Mouse (Mus musculus) heart, embryonic 14.5 days (tissue): Measurements from ENCODE around the gene Epb41l1. TPM values are rescaled to one million over a fixed set of nuclear protein-coding genes. Genes with fewer than 3 reads are reported as not detected.
"Not testable (repeated sequence)": the region's sequence is repeated elsewhere in the genome, so short reads cannot be mapped to it uniquely, and the experiment has no call there.

Experiments used
- ATAC-seq: fragments of 200-750 bp; cut with Nextera tagmentation; 2 replicates; pipeline ENCODE4 v1.8.0; 2017; ENCODE audit warnings: low read depth, moderate TSS enrichment; ENCODE audit not compliant: insufficient number of reproducible peaks, insufficient read depth, low FRiP score
- H3K27ac ChIP-seq, 2 experiments: fragments of 200-500 bp in 1 of 2; fragments of 300-500 bp in 1 of 2; sonication (generic) in 1 of 2; replicated peaks in 1 of 2; 2 replicates each; pipeline ENCODE4 v1.5.1; 2012 to 2014; ENCODE audit warnings: low read depth in 2 of 2, low read length in 2 of 2, control low read depth in 1 of 2, mild to moderate bottlenecking in 1 of 2, mixed read lengths in 1 of 2; ENCODE audit not compliant: control insufficient read depth in 1 of 2, insufficient read depth in 1 of 2
- H3K27me3 ChIP-seq: fragments of 300-500 bp; sonication (generic); 2 replicates; pipeline ENCODE4 v1.6.1; 2014; ENCODE audit warnings: mild to moderate bottlenecking, low read length, control low read depth; ENCODE audit not compliant: control insufficient read depth, insufficient read depth
- H3K36me3 ChIP-seq: fragments of 300-500 bp; sonication (generic); 2 replicates; pipeline ENCODE4 v1.6.1; 2014; ENCODE audit warnings: mild to moderate bottlenecking, control low read depth, low read length, mixed read lengths; ENCODE audit not compliant: control insufficient read depth, insufficient read depth
- H3K4me1 ChIP-seq, 2 experiments: fragments of 200-500 bp in 1 of 2; fragments of 300-500 bp in 1 of 2; sonication (generic) in 1 of 2; 2 replicates each; pipeline ENCODE4 v1.6.1; 2012 to 2014; ENCODE audit warnings: low read length in 2 of 2, control low read depth in 1 of 2, mixed read lengths in 1 of 2; ENCODE audit not compliant: control insufficient read depth in 2 of 2, insufficient read depth in 2 of 2
- H3K4me2 ChIP-seq: fragments of 300-500 bp; sonication (generic); 2 replicates; pipeline ENCODE4 v1.6.1; 2014; ENCODE audit warnings: mild to moderate bottlenecking, low read length
- H3K4me3 ChIP-seq, 2 experiments: fragments of 200-500 bp in 1 of 2; fragments of 300-500 bp in 1 of 2; sonication (generic) in 1 of 2; 2 replicates each; pipeline ENCODE4 v1.5.1; 2012 to 2014; ENCODE audit warnings: low read length in 2 of 2, mild to moderate bottlenecking in 2 of 2, control low read depth in 1 of 2, low read depth in 1 of 2, moderate library complexity in 1 of 2; ENCODE audit not compliant: control insufficient read depth in 1 of 2, insufficient read depth in 1 of 2
- H3K9ac ChIP-seq: fragments of 300-500 bp; sonication (generic); 2 replicates; pipeline ENCODE4 v1.6.1; 2014; ENCODE audit warnings: mild to moderate bottlenecking, low read length
- H3K9me3 ChIP-seq: fragments of 300-500 bp; sonication (generic); 2 replicates; pipeline ENCODE4 v1.6.1; 2016; ENCODE audit warnings: low read length, control low read depth; ENCODE audit not compliant: control insufficient read depth
- WGBS: fragments of 180-500 bp; shearing (Covaris S2); extraction: QIAGEN DNeasy Blood & Tissue Kit; methylation state at CpG from one replicate; pipeline ENCODE4 v1.1.7; 2014; 5-methylcytosine and 5-hydroxymethylcytosine counted together
- polyA plus RNA-seq: library from polyadenylated mRNA; unstranded; fragments of >200 nt; fragmentation: Nextera tagmentation; extraction: Ambion mirVana; gene quantifications from 2 replicates; pipeline ENCODE4 v1.2.1, GENCODE M21; 2014

The Epb41l1 gene
- polyA plus RNA-seq, 1 experiment from 2014 or later: 1.6 TPM

DNA sequence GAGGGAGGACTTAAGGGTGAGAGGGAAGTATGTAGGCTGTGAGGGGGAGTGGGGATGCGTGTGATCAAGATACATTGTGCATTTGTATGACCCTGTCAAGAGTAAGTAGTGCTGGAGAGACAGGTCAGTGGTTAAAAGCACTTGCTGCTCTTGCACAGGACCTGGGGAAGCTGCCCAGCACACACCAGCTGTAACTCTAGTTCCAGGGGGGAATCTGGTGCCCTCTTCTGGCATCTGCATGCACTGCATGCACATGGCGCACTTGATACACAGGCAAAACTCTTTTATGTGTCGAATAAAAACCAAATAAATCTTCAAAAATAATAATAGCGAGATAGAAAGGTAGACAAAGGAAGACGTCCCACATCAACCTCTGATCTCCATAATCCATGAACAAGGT lies 77.2 kb downstream of the Epb41l1 start:
- ATAC-seq: no peak
- Histone ChIP-seq H3K36me3 (peaks cover 22% of the 10 kb centered on the region), H3K27me3 (no peaks in the 10 kb centered on the region), H3K4me3 (no peak overlapping the region), H3K4me2 (no peak overlapping the region), H3K27ac (no peak overlapping the region), H3K9ac (no peak overlapping the region), H3K9me3 (no peaks in the 10 kb centered on the region), H3K4me1 (no peaks in the 10 kb centered on the region)
- WGBS: 40% methylated on average over 5 of the region's 5 CpGs

DNA sequence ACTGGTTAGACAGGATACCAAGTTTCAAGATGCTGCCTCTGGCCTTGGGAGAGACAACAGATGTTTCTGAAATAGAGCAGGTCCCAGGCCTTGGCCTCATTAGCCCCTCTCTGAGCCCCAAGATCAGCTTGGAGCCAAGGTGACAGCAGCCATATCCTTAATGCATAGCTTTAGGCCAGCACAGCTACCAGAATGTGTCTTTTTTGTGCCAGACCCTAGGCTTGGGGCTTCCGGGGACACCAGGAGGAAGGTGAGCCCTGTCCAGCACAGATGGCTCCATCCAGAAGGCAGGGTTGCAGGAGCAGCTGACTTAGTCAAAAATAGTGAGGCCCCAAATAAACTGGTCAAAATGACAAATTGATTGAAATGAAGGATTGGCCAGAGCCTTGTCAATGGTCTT lies 80.3 kb downstream of the Epb41l1 start:
- H3K9ac ChIP-seq: no peak overlapping the region

DNA sequence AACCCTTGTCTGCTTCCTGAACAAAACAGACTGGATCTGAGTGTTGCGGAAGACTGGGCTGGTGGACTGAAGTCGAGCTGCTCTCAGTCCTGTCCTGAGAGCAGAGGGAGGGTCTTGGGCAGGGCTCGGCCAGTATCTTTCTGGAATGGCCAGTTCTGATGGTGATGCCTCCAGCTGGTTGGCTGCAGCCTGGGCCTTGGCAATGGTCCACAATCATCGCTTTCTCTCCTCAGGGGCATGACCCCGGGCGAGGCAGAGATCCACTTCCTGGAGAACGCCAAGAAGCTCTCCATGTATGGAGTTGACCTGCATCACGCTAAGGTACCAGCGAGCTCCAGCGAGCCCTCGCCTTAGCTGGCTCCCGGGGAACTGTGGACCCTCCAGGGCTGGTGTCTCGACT lies 84.8 kb downstream of the Epb41l1 start:
- H3K4me3 ChIP-seq: no peak overlapping the region
- no peak overlapping the region for H3K27ac ChIP-seq
- H3K9ac ChIP-seq: no peak overlapping the region
- H3K4me1 ChIP-seq: no peaks in the 10 kb centered on the region
- peaks cover 15% of the 10 kb centered on the region for H3K36me3 ChIP-seq
- no peaks in the 10 kb centered on the region for H3K27me3 ChIP-seq
- ATAC-seq: 0 out of 2 replicates have a peak, but pooled peaks have one; percentile 18
- H3K4me2 ChIP-seq: no peak overlapping the region
- WGBS: 75% methylated on average over 13 of the region's 13 CpGs
- no peaks in the 10 kb centered on the region for H3K9me3 ChIP-seq

More for the DNA sequence above, 80.3 kb downstream of the Epb41l1 start:
- ATAC-seq: no peak
- H3K27me3 ChIP-seq: no peaks in the 10 kb centered on the region
- no peak overlapping the region for H3K4me3 ChIP-seq
- H3K4me1 ChIP-seq: no peaks in the 10 kb centered on the region
- H3K9me3 ChIP-seq: no peaks in the 10 kb centered on the region
- H3K27ac ChIP-seq: no peak overlapping the region
- H3K4me2 ChIP-seq: no peak overlapping the region
- WGBS: 76% methylated on average over 1 of the region's 1 CpGs
- peaks cover 23% of the 10 kb centered on the region for H3K36me3 ChIP-seq

DNA sequence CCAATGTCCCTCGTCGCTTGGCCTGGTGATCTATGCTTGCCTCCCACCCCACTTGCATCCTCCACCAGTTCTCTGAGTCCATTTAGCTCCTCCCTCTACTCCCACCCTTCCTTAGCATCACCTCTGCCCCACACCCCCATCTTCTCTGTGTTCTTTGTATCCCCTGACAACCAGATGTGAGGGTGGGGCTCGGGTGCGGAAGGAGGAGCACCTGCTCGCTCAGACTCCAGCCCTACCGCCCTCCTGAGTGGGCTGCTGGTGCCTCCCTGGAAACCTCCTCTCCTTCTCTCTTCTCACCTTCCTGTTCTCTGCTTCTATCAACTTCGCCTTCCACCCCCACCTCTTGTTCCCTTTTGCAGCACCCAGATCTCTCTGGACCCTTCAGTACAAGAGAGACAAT lies 91.3 kb downstream of the Epb41l1 start:
- H3K4me3 ChIP-seq: no peak overlapping the region
- 81% methylated on average over 7 of the region's 7 CpGs for WGBS
- H3K4me1 ChIP-seq: no peaks in the 10 kb centered on the region
- H3K9me3 ChIP-seq: no peaks in the 10 kb centered on the region
- H3K4me2 ChIP-seq: no peak overlapping the region
- peaks cover 13% of the 10 kb centered on the region for H3K36me3 ChIP-seq
- ATAC-seq: no peak
- no peaks in the 10 kb centered on the region for H3K27me3 ChIP-seq
- no peak overlapping the region for H3K9ac ChIP-seq
- no peak overlapping the region for H3K27ac ChIP-seq

DNA sequence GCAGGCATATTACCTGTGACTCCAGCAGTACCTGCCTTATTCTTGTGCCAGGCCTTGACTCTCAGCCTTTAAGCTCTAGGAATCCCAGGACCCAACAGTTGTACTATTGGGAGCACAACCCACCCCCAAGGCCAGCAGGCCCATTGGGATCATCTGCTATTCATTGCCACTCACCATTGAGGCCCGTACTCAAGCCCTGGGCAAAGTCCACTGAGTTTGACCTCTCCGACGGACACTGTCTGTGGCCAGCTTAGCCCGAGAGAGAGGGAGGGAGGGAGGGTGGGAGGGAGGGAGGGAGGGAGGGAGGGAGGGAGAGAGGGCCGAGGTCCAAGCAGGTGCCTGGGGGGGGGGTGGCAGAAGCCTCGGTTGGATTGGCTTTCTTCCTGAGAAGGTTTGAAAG lies 91.9 kb downstream of the Epb41l1 start:
- no peak overlapping the region for H3K9ac ChIP-seq

DNA sequence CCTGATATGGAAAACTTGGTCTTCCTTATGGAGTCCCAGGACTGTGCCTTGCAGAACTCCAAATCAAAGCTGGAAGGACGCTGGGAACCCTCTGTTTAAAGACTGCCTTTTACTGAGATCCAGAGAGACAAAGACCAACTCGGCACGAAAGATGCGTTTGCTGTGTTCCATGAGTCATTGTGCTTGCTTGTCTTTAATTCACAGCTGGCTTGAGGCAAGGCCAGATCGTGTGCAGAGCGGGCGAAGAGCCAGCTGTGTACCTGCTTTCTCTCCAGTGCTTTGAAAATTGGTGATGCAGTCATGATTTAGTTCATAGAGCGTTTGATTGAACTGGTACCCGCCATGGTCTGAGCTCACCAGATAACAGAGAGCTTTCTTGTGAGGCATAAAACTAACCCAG lies 94.4 kb downstream of the Epb41l1 start:
- no peaks in the 10 kb centered on the region for H3K4me1 ChIP-seq
- no peak overlapping the region for H3K9ac ChIP-seq
- no peak overlapping the region for H3K4me2 ChIP-seq
- H3K36me3 ChIP-seq: peaks cover 7% of the 10 kb centered on the region
- no peaks in the 10 kb centered on the region for H3K27me3 ChIP-seq
- no peak overlapping the region for H3K27ac ChIP-seq
- WGBS: 83% methylated on average over 9 of the region's 9 CpGs
- H3K4me3 ChIP-seq: no peak overlapping the region
- ATAC-seq: no peak
- no peaks in the 10 kb centered on the region for H3K9me3 ChIP-seq

More for the DNA sequence above, 91.9 kb downstream of the Epb41l1 start:
- no peaks in the 10 kb centered on the region for H3K27me3 ChIP-seq
- WGBS: 72% methylated on average over 5 of the region's 6 CpGs
- no peak overlapping the region for H3K4me3 ChIP-seq
- no peak overlapping the region for H3K27ac ChIP-seq
- no peaks in the 10 kb centered on the region for H3K4me1 ChIP-seq
- H3K4me2 ChIP-seq: no peak overlapping the region
- no peaks in the 10 kb centered on the region for H3K9me3 ChIP-seq
- no peak for ATAC-seq
- H3K36me3 ChIP-seq: peaks cover 13% of the 10 kb centered on the region

DNA sequence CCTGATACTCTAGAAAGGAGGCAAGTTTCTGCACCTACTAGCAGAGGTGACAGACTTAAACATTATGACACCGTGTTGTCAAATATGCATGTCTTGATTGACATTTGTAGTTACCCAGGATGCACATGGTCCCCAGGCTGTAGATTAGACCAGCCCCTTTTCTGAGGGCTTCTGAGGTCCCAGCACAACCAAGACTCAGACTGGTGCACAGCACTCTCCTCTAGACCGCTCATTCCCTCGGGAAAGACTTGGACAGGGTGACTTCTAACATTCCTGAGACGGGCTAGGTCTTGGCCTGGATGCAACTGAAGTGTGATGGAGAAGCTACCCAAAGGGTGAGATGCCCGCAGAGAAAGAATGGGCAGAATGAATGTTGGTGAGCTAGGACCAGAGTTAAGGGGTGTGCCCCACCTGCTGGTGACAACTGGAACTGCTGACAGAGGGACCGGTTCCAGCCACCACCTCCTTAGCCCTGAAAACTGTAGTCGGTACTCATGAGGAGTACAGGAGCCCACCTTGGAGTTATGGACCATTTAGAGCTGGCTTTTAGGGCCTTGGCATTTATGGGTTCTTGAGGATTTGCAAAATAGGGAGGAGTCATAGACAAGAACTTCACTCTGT lies 95.0 kb downstream of the Epb41l1 start:
- H3K4me3 ChIP-seq: no peak overlapping the region
- H3K4me1 ChIP-seq: no peaks in the 10 kb centered on the region
- no peak overlapping the region for H3K27ac ChIP-seq
- no peak overlapping the region for H3K4me2 ChIP-seq
- H3K36me3 ChIP-seq: peaks cover 7% of the 10 kb centered on the region
- H3K9ac ChIP-seq: no peak overlapping the region
- no peaks in the 10 kb centered on the region for H3K27me3 ChIP-seq
- no peaks in the 10 kb centered on the region for H3K9me3 ChIP-seq
- ATAC-seq: no peak
- WGBS: 23% methylated on average over 7 of the region's 7 CpGs

DNA sequence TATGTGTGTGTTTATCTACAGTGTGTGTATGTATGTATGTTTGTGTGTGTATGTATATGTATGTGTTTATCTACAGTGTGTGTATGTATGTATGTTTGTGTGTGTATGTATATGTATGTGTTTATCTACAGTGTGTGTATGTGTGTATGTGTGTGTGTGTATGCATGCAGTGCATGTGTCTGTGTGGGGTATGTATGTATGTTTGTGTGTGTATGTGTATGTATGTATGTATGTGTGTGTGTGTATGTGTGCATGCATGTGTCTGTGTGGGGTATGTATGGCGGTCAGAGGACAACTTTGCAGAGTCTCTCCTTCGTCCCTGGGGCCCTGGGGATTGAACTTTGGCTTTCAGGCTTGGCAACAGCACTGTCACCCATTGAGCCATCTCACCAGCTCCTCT lies 96.0 kb downstream of the Epb41l1 start:
- H3K9me3 ChIP-seq, H3K4me2 ChIP-seq, H3K9ac ChIP-seq, H3K27ac ChIP-seq, H3K36me3 ChIP-seq, H3K4me1 ChIP-seq, H3K27me3 ChIP-seq, H3K4me3 ChIP-seq: not testable (repeated sequence)
- ATAC-seq: peak; percentile 91
- WGBS: 84% methylated on average over 2 of the region's 2 CpGs
